Mouse (Mus musculus): ENCODE measurements around the gene Gm43517.

The Gm43517 gene

DNA sequence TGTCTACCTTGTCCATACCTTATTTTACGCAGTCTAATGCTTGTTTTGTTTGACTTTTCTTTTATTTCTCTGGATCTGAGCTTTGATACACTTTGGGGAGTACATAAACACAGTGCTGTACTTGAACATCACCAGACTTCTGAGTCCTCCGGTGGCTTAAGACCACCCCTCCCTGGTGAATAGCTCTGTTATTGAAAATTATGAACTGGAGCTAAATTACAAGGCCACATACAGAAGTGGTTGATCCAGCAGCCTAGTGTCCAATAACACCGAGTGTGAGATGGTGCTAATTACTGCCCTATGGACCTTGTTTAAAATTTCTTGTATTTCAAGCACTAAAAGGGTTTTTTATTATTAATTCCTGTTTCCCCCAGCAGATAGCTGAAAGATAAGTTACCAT, 33.0 kb downstream of the Gm43517 start:
- DNase-seq, result no peak

Measured in cerebellum, adult 18-20 months (tissue).